Mouse (Mus musculus) hindbrain, embryonic 14.5 days (tissue): ENCODE measurements at regions not wholly inside any gene's neighbourhood (a gene's known extent, or its start where the extent isn't known, plus 50 kb on each side); places are given as distances from the start of the nearest gene placed in this dataset.

Experiments
- ATAC-seq: fragments of 200-750 bp; cut with Nextera tagmentation; 2 replicates; pipeline ENCODE4 v1.8.0; 2017; ENCODE audit warnings: moderate number of reproducible peaks, mild to moderate bottlenecking, moderate TSS enrichment, moderate library complexity; ENCODE audit not compliant: low FRiP score
- DNase-seq: peaks from one replicate; pipeline ENCODE4 v3.0.0-alpha.2; 2015; ENCODE audit warnings: low spot score
- H3K27ac ChIP-seq: fragments of 300-500 bp; sonication (generic); 2 replicates; pipeline ENCODE4 v1.5.1; 2014; ENCODE audit warnings: mild to moderate bottlenecking, moderate library complexity
- H3K27me3 ChIP-seq: fragments of 300-500 bp; sonication (generic); 2 replicates; pipeline ENCODE4 v1.6.1; 2014; ENCODE audit warnings: mild to moderate bottlenecking, low read length, mixed read lengths; ENCODE audit not compliant: control insufficient read depth, insufficient read depth
- H3K36me3 ChIP-seq: fragments of 300-500 bp; sonication (generic); replicated peaks from 2 replicates; pipeline ENCODE4 v1.6.1; 2014; ENCODE audit not compliant: control insufficient read depth, insufficient read depth
- H3K4me1 ChIP-seq: fragments of 300-500 bp; sonication (generic); replicated peaks from 2 replicates; pipeline ENCODE4 v1.6.1; 2014; ENCODE audit warnings: antibody characterized with exemption, low read length, mixed read lengths; ENCODE audit not compliant: control insufficient read depth, insufficient read depth
- H3K4me2 ChIP-seq: fragments of 300-500 bp; sonication (generic); replicated peaks from 2 replicates; pipeline ENCODE4 v1.6.1; 2014; ENCODE audit warnings: mild to moderate bottlenecking, moderate library complexity
- H3K4me3 ChIP-seq: fragments of 300-500 bp; sonication (generic); replicated peaks from 2 replicates; pipeline ENCODE4 v1.5.1; 2014; ENCODE audit warnings: mild to moderate bottlenecking, low read length
- H3K9ac ChIP-seq: fragments of 300-500 bp; sonication (generic); 2 replicates; pipeline ENCODE4 v1.6.1; 2014
- H3K9me3 ChIP-seq: fragments of 300-500 bp; sonication (generic); 2 replicates; pipeline ENCODE4 v1.6.1; 2016; ENCODE audit warnings: low read length; ENCODE audit not compliant: control insufficient read depth
- WGBS: fragments of 180-500 bp; shearing (Covaris S2); extraction: QIAGEN DNeasy Blood & Tissue Kit; methylation state at CpG from one replicate; pipeline ENCODE4 v1.1.7; 2014; 5-methylcytosine and 5-hydroxymethylcytosine counted together

DNA sequence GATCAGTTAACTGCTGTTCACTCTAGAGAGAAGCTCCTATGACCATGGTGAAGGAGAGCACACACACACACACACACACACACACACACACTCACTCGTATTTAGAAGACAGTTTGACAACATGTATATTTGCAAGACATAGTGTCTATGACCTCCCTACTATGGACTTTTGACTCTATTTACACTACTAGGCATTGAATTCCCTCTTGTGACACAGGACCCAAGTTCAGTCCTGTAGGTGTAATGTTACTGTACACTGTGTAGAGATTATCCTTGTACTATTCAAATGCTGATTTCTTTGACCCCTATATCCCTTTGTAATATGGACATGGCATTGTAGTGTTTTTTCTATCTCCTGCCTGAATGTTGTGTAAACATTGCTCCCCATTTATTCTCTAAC is 76.2 kb upstream of the Adcy1 start:
- H3K4me1 ChIP-seq, result 0 out of 2 replicates have a peak, but pooled peaks cover 8% of the 10 kb centered on the region
- no peak overlapping the region for H3K9ac ChIP-seq
- WGBS, result 86% methylated on average over 1 of the region's 1 CpGs
- H3K4me2 ChIP-seq, result no peak overlapping the region
- H3K27ac ChIP-seq, result no peak overlapping the region
- H3K27me3 ChIP-seq, result no peaks in the 10 kb centered on the region
- no peak for ATAC-seq
- H3K36me3 ChIP-seq, result no peaks in the 10 kb centered on the region
- no peaks in the 10 kb centered on the region for H3K9me3 ChIP-seq
- no peak for DNase-seq
- no peak overlapping the region for H3K4me3 ChIP-seq

DNA sequence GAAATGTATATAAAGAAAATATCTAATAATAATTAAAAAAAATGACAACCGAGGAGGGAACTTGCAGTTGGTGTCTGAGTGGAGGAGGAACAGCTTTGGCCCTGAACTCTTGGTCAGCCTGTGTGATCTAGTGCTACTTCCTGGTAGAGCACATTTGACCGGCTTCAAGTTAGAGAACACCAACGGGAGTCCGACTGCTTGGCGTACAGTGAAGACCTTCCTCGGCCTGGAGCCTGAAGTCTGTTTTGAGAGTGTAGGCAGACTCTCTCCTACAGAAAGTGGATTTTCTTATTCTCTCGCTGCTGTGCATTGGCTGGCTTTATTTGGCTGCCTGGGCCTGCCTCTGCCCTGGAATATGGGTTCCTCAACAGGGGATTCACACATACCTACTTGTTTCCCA is 81.2 kb upstream of the Adcy1 start:
- Histone ChIP-seq H3K4me3 (no peak overlapping the region), H3K9me3 (no peaks in the 10 kb centered on the region), H3K27ac (no peak overlapping the region), H3K9ac (no peak overlapping the region), H3K4me2 (no peak overlapping the region), H3K36me3 (no peaks in the 10 kb centered on the region), H3K27me3 (no peaks in the 10 kb centered on the region), H3K4me1 (no peaks in the 10 kb centered on the region)
- no peak for ATAC-seq
- DNase-seq, result no peak
- WGBS, result 97% methylated on average over 7 of the region's 7 CpGs

DNA sequence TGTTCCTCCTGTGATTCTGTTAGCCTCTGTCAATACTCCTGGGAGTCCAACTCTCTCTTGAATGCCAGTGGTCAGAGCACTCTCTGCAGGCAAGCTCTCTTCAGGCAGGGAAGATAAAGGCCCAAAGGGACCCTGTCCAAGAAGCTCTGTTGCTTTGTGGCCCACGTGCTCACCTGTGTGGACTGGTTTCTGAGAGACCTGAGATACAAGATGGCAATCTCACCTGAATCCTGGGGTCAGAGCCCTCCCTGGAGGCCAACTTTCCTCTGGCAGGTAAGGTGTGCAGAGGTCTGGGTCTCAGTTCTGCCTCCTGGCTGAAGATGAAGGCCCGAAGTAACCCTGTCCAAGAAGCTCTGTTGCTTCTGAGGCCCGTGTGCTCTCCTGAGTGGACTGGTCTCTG is 83.6 kb upstream of the Adcy1 start:
- DNase-seq (no peak), ATAC-seq (no peak)
- no peak overlapping the region for H3K4me2 ChIP-seq
- no peak overlapping the region for H3K4me3 ChIP-seq
- 89% methylated on average over 3 of the region's 3 CpGs for WGBS
- H3K27ac ChIP-seq, result no peak overlapping the region
- H3K4me1 ChIP-seq, result no peaks in the 10 kb centered on the region
- H3K9ac ChIP-seq, result no peak overlapping the region
- H3K36me3 ChIP-seq, result no peaks in the 10 kb centered on the region
- H3K9me3 ChIP-seq, result no peaks in the 10 kb centered on the region
- H3K27me3 ChIP-seq, result no peaks in the 10 kb centered on the region

DNA sequence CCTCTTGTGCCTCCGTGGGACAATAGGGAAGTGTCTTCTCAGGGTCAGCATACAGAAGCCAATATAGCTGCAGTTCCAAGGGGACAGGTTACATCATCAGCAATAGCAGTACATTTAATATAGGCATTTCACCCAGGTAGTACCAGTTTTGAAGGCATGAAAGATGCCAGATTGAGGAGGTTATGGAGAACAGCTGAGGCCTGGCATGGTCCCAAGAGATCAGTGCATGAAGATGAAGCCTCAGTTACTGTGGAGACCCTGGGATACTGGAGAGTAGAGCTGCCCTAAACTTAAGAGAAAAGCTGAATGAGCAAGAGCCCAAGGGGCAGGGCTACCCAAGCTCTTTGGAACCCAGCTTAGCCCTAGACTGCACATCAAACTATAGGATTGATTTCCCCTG is 94.1 kb upstream of the Adcy1 start:
- H3K27ac ChIP-seq, result no peak overlapping the region
- DNase-seq, result no peak
- no peaks in the 10 kb centered on the region for H3K27me3 ChIP-seq
- no peaks in the 10 kb centered on the region for H3K36me3 ChIP-seq
- WGBS, result 40% methylated on average over 1 of the region's 1 CpGs
- H3K9me3 ChIP-seq, result no peaks in the 10 kb centered on the region
- ATAC-seq, result no peak
- no peak overlapping the region for H3K9ac ChIP-seq
- no peaks in the 10 kb centered on the region for H3K4me1 ChIP-seq
- H3K4me2 ChIP-seq, result no peak overlapping the region
- no peak overlapping the region for H3K4me3 ChIP-seq

DNA sequence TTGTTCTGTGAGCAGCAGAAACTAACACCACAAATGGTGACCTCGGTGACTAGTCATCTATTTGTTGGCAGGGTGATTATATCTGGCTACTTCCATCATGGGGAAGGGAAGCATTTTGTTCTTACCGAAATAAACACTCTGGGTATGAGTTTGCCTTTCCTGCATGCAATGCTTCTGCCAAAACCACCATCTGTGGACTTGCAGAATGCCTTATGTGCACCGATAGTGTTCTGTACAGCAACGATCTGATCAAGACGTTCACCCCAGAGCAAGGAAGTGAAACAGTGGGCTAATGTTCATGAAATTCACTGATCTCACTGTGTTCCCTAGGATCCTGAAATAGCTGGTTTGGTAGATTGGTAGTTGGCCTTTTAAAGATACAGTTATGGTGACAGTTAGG is 96.3 kb upstream of the Adcy1 start:
- H3K27me3 ChIP-seq, result no peaks in the 10 kb centered on the region
- no peak for DNase-seq
- H3K4me3 ChIP-seq, result no peak overlapping the region
- H3K4me2 ChIP-seq, result no peak overlapping the region
- no peaks in the 10 kb centered on the region for H3K36me3 ChIP-seq
- H3K9me3 ChIP-seq, result no peaks in the 10 kb centered on the region
- H3K4me1 ChIP-seq, result no peaks in the 10 kb centered on the region
- no peak overlapping the region for H3K27ac ChIP-seq
- no peak for ATAC-seq
- WGBS, result 92% methylated on average over 5 of the region's 5 CpGs
- H3K9ac ChIP-seq, result no peak overlapping the region

DNA sequence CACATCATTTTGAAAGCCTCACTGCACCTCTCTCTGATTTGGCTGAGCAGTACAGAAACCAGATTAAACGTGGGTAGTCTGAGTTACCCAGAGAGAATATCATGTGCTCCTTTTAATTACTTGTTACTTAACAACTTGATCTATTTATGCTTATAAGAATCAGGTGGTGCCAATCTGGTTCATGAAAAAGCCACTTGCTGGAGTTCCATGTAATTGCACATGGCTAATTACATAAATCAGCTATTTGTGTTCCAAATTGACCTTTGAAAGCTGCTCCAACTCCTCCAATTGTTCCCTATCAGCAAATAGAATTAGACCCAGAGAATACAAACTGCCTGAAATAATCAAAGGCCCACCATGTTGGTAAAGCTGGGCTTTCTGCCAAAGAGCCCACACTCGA is 98.8 kb upstream of the Adcy1 start:
- 60% methylated on average over 2 of the region's 2 CpGs for WGBS
- Histone ChIP-seq H3K9me3 (no peaks in the 10 kb centered on the region), H3K27me3 (no peaks in the 10 kb centered on the region), H3K36me3 (no peaks in the 10 kb centered on the region), H3K4me3 (no peak overlapping the region), H3K27ac (no peak overlapping the region), H3K4me2 (no peak overlapping the region), H3K4me1 (no peaks in the 10 kb centered on the region), H3K9ac (no peak overlapping the region)
- DNase-seq, result no peak
- no peak for ATAC-seq

DNA sequence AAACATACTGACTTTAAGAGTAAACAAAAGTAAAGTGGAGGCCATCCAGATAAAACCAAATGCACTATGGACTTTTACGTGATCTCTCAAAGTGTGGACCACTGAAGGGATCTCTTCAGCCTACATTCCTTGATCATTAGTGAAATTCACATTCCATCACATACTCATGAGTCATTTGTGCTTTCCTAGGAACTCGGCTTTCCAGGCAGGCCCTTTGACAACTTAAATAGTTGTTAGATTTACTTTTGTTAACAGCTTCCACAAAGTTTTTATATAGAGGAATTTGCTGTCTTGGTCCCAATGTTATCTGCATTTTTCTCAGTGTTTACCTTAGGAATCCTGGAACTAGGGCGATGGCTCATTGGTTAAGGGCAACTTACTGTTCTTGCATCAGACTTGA is 99.7 kb upstream of the Adcy1 start:
- Histone ChIP-seq H3K27me3 (no peaks in the 10 kb centered on the region), H3K9ac (no peak overlapping the region), H3K36me3 (no peaks in the 10 kb centered on the region), H3K27ac (no peak overlapping the region), H3K9me3 (no peaks in the 10 kb centered on the region), H3K4me1 (no peaks in the 10 kb centered on the region), H3K4me2 (no peak overlapping the region), H3K4me3 (no peak overlapping the region)
- WGBS, result 90% methylated on average over 3 of the region's 3 CpGs
- ATAC-seq (no peak), DNase-seq (no peak)

DNA sequence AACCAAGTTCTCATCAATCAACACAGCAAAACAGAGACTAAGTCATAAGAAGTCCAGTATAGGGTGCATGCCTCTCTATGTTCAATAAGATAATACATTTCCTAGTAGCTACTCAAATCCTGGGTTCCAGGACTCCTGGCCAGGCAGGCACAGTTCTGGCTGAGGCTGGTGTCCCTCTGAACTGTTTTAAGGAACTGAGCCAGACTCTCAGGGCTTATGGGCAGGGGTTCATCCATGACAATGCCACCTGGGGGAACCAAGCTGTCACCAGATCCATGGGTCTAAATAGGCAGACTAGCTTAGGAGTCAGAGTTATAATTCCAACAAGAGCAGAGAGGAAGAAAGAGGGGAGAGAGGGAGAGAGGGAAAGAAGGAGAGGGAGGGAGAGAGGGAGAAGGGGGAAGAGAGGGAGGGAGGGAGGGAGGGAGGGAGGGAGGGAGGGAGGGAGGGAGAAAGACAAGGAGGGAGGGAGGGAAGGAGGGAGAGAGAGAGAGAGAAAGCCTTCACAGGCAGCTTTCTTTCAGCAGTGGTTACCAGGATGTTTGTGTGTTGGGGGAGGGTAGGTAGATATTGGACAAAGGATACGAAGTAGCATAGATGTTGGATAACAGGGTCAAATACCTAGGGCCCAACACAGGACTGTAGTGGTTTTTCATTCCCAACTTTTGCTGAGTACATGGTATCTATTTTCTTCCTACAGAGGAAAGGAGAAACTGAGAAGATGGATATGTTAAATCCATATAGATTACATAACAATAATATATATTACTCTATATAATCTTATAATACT is 100.3 kb upstream of the Adcy1 start:
- Histone ChIP-seq H3K4me1 (no peaks in the 10 kb centered on the region), H3K4me3 (no peak overlapping the region), H3K4me2 (no peak overlapping the region), H3K27ac (no peak overlapping the region), H3K9me3 (0 out of 2 replicates have a peak, but pooled peaks cover 6% of the 10 kb centered on the region), H3K36me3 (no peaks in the 10 kb centered on the region), H3K9ac (no peak overlapping the region), H3K27me3 (no peaks in the 10 kb centered on the region)
- DNase-seq (no peak), ATAC-seq (no peak)
- 78% methylated on average over 1 of the region's 1 CpGs for WGBS

DNA sequence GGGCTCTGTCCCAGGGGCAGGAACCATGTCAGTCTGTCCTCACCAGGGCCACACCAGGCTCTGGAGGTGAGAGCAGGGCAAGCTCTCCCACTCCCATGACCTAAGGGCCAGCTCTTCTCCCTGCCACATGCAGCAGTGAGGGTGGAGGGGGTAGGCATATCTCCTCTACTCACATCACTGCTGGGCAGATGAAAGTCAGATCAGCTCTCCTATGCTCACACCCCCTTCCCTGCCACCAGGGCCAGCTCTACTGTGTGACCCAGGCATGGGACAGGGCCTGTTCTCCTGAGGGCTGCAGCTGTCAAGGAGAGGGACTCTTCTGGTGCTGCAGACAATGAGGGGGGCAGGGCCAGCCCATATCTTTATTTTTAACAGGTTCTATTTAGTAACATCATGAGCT is 101.0 kb upstream of the Adcy1 start:
- H3K27me3 ChIP-seq, result no peaks in the 10 kb centered on the region
- no peak overlapping the region for H3K27ac ChIP-seq
- no peak overlapping the region for H3K9ac ChIP-seq
- DNase-seq (no peak), ATAC-seq (no peak)
- no peak overlapping the region for H3K4me2 ChIP-seq
- H3K4me1 ChIP-seq, result no peaks in the 10 kb centered on the region
- H3K9me3 ChIP-seq, result 0 out of 2 replicates have a peak, but pooled peaks cover 7% of the 10 kb centered on the region
- no peak overlapping the region for H3K4me3 ChIP-seq
- H3K36me3 ChIP-seq, result no peaks in the 10 kb centered on the region

DNA sequence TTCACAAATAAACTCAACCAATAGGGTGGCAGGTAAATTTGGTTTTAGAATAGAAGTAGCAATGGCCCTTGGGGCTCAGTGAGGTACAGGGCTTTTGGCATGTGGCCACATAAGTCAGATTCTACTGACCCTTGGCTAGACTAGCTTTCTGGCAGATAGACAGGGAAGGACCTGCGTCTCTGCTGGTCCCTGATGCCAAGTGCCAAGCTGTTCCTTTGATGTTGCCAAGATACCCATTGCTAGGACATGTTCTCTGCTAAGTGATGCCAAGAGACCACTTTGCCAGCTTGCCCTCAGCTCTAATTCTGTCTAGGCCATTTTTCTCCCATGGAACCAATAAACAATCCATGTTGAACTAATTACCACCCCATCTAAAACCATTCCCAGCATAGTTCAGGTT is 110.5 kb upstream of the Adcy1 start:
- no peak overlapping the region for H3K9ac ChIP-seq
- no peaks in the 10 kb centered on the region for H3K27me3 ChIP-seq
- ATAC-seq (peak; percentile 62; the same call in 1 of the 2 replicates), DNase-seq (peak; percentile 55)
- H3K4me2 ChIP-seq, result no peak overlapping the region
- H3K4me1 ChIP-seq, result no peaks in the 10 kb centered on the region
- H3K36me3 ChIP-seq, result no peaks in the 10 kb centered on the region
- 75% methylated on average over 1 of the region's 1 CpGs for WGBS
- no peak overlapping the region for H3K4me3 ChIP-seq
- no peak overlapping the region for H3K27ac ChIP-seq
- no peaks in the 10 kb centered on the region for H3K9me3 ChIP-seq
